Mouse (Mus musculus): Measurements from ENCODE around the gene Myo1a.

GRCm38 (mm10) chr10:127675859-127676398 is 29.0 kb upstream of the Myo1a start:
- TF ChIP-seq POLR2A (IDR thresholded peaks at IDR 0.05; ENCODE audit: insufficient read length, low read depth) (no peak), REST (IDR thresholded peaks at IDR 0.05; ENCODE audit: insufficient read depth, insufficient read length) (no peak), TCF12 (IDR thresholded peaks at IDR 0.05; ENCODE audit: insufficient read depth, poor library complexity, severe bottlenecking) (no peak), MAX (IDR thresholded peaks at IDR 0.05; ENCODE audit: low read depth) (no peak), MYOG (IDR thresholded peaks at IDR 0.05; ENCODE audit: control insufficient read depth in 1 of 3, insufficient read depth in 1 of 3, insufficient read length in 2 of 3, low read depth in 2 of 3) (no peak), SRF (IDR thresholded peaks at IDR 0.05; ENCODE audit: control insufficient read depth, insufficient read length, low read depth) (no peak), USF1 (IDR thresholded peaks at IDR 0.05; ENCODE audit: low read depth) (no peak), POLR2AphosphoS2 (IDR thresholded peaks at IDR 0.05; ENCODE audit: insufficient read length, low read depth) (no peak), CEBPB (IDR thresholded peaks at IDR 0.05; ENCODE audit: insufficient read depth, poor library complexity, severe bottlenecking) (no peak), E2F4 (IDR thresholded peaks at IDR 0.05; ENCODE audit: insufficient read depth) (no peak), MYOD1 (IDR thresholded peaks at IDR 0.05; ENCODE audit: control insufficient read depth in 1 of 3, insufficient read length in 2 of 3, low read depth in 2 of 3) (no peak), TCF3 (IDR thresholded peaks at IDR 0.05; ENCODE audit: insufficient read length, low read depth) (no peak)
